Mouse (Mus musculus) B cell, adult 2 months (primary cell): Measurements from ENCODE around the gene Mpdu1.
A peak's percentile ranks its signal among the peaks of the same experiment; 100 is the strongest.
"Not testable (repeated sequence)": the region's sequence is repeated elsewhere in the genome, so short reads cannot be mapped to it uniquely, and the experiment has no call there.

Experiments
- DNase-seq, 2 experiments: peaks; one replicate each; pipeline ENCODE4 v3.0.0; 2022

The Mpdu1 gene

DNA sequence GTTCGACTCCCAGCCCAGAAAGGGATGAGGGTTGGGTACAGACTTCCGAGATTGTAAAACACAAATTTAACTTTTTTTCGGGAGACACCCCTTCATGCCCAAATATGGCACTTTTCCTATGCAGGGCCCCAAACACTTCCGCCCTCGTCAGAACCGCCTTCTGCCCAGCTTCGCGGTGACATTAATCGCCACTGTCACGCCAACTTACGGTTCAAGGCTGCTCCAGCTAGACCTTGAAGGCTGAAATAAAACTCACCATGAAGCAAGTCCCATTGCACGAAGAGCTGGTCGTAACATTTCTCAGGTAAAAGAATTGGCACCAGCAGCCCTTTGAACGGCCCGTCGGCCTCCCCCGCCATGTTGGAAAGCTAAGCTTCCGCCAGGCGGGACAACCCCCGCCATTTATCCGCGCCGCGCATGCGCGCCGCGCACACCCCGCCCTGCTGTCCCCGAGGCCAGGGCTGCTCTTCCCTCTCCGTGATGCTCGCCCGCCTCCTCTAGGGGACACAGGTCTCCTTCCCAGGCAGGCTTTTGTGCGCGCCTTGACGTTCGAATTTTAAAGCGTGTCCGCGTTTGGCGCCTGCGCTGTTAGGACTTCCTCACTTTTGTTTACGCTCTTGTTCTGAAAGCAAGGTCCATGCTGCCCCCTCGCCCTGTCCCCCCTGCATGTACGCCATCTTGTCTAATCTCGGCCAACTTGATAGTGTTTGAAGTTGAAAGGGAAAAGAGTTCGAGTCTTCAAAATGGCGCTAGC, at the start of gene Mpdu1:
Gene Mpdu1 (minus strand): TSS at position 430 of the 754 bp plus-strand sequence.
- peak; percentile 92 to 94 for DNase-seq

DNA sequence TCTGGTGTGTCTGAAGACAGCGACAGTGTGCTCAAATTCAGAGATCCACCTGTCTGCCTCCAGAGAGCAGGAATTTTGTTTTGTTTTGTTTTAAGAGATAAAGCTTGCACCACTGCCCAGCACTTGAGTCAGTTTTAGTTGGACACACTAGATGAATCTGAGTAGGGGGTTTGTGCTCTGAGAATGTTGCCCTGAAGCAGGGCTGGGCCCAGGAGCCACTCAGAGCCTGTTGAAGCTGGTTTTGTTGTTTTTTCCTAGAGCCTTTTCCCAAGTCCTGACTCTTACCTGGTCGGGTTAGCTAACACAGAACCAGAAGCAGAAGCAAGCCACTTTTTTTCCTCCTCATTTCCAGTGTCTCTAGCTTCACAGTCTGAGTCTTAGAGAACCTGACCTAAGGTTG, 48.6 kb upstream of the Mpdu1 start:
- no peak for DNase-seq

DNA sequence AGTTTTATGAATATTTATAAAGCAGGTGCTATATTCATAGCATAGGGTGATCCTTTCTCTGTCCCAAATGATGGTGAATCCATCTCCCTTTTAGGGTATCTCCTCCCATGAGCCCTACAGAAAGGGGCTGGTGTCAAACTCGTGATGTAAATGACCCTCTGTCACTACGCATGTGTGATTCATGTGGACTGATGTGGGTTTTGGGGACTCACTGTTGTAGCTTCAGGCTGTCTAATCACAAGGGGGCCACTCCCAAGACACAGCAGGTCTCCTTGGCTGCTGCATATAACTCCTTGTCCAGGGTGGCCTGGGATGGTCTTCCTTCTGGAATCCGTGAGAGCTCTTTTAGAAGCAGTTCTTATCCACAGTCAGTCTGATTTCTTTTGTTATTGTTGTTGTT, 48.0 kb upstream of the Mpdu1 start:
- no peak for DNase-seq

DNA sequence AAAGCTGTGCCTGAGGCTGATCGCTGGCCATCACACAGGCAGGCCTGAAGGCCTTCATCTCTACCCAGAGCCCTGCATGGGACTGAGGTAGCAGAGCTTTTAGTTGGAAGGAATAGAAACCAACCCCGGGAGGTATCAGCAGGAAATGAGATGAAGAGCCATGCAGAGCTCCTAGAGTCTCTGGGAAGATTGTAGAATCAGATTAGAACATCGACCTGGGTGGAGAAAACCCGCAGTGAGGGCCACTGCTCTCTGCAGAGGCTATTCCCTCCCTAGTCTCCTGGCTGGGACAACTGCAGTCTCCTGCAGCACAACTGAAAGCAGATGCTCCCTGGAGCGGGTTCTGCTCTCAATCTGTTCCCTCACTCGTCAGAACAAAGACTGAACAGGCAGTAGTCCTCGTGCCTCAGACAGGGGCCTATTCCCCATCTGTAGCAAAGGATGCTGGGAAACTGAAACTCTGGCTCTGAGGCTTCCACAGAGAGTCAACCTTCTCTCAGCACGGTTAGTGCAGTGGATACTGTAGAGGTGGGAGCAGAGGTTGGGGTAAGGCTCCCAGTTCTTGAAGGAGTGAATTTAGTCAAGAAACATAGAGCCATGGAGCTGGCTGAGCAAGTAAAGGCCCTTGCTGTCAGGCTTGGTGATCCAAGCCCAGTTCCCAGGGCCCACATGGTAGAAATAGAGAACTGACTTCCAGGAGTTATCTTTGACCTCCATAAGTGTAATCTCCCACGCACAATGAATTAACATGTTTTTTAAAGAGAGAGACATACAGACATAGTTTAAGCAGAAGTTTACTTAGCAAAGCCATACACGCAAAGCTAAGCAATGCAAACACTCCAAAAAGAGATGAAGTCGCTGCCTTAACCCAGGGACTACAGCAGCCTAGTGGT, 47.4 kb upstream of the Mpdu1 start:
- DNase-seq = no peak

DNA sequence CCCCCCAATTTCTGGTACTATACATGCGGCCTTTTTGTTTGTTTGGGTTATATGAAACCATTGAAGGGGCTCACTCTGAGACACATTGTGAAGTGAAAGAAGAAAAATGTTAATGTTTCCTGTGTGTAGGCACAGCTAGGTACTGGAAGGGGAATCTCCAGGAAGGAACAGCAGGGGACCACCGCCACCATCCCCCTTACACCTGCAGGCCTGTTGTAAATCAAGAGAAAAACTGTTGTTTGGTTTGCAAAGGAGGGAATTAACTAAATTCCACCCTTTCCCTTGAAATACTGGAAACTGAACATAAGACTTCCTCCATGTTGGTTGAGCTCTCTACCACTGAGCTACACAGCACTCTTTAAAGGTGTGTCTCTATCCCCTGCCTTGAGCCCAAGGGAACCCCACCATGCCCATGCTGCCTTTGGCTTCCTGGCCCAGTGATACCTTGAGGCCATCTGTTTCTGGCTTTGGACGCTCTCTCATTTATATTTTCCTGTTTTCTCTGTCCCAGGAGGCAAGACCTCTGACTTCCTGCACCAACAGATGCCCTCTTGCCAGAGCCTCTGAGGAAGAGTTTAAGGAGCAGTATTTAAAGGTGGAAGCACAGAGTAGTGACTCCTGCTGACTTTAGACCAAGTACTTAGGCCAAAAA, 46.3 kb upstream of the Mpdu1 start:
- no peak for DNase-seq

DNA sequence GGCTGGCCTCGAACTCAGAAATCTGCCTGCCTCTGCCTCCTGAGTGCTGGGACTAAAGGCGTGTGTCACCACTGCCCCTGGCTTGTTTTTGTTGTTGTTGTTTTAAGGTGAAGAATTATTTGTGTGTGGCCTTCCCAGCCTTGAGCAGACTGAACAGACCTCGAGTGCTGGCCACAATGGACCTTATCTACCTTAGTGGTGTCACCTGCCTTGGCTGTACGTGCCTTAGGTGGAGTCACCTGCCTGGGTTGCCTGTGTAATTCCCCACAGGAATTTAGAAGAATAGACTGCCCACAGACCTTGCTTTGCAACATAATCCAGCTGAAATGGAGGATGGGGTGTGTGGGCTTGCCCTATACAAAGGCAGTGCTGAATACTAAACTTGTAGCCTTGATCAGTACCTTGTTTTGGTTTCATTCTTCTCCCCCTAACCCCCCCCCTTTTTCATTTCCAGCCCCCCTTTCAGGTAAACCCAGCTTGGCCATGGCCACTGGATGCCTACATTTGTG, 45.5 kb upstream of the Mpdu1 start:
- no peak for DNase-seq

DNA sequence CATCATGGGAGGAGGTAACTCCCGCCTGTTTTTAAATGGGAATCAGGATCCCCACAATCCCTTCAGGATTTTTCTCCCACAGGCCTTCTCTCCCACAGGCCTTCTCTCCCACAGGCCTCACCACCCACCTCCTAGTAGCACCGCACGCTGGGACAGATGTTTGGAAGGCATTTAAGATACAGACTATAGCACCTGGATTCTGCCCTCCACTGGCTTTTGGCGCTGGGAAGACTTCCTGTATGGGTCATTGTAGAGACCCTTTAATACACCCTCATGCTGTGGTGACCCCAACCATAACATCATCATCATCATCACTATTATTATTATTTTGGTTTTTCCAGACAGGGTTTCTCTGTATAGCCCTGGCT, 45.0 kb upstream of the Mpdu1 start:
- DNase-seq = no peak

DNA sequence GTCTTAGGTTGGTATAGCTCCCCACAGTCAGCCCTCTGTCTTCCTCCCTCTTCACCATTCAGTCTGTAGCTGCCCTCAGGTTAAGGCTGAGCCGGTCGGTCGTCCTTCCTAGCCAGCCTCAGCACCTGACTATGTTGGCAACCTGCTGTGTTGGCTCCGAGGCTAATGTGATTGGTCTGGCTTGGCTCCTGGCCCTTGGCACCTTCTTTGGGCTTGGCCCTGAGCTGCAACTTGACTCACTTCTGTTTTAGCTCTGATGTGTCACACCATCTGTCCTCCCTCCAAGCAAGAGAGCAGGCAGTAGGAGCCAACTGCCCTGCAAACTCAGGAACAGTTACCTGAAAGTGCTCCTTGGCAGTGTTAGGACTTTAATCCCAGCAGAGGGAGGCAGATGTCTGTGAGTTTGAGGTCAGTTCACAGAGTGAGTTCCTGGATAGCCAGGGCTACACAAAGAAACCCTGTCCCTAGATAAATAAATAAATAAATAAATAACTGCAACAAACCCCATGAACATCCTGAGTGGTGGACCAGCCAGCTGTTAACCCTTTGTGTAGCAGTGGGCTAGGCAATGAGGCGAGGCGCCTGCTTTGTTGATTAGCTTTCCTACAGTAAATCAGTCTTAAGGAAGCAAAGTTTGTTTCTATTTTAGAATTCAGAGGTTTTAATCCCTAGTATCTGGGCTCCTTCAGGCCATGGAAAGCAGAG, 44.5 kb upstream of the Mpdu1 start:
- DNase-seq = no peak

DNA sequence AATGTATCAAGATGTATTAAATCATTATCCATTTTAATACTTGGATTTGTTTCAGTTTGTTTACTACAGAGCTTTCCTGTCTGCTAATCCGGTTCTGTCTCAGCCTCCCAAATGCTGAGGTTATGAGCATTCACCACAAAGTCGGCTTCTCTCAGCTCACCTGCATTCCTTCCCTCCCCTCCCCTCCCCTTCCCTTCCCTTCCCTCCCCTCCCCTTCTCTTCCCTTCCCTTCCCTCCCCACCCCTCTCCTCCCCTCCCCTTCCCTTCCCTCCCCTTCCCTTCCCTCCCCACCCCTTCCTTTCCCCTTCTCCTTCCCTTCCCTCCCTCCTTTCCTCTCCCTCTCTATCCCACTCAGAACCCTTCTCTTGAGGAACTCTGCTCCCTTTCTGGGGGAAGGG, 42.2 kb upstream of the Mpdu1 start:
- no peak for DNase-seq

DNA sequence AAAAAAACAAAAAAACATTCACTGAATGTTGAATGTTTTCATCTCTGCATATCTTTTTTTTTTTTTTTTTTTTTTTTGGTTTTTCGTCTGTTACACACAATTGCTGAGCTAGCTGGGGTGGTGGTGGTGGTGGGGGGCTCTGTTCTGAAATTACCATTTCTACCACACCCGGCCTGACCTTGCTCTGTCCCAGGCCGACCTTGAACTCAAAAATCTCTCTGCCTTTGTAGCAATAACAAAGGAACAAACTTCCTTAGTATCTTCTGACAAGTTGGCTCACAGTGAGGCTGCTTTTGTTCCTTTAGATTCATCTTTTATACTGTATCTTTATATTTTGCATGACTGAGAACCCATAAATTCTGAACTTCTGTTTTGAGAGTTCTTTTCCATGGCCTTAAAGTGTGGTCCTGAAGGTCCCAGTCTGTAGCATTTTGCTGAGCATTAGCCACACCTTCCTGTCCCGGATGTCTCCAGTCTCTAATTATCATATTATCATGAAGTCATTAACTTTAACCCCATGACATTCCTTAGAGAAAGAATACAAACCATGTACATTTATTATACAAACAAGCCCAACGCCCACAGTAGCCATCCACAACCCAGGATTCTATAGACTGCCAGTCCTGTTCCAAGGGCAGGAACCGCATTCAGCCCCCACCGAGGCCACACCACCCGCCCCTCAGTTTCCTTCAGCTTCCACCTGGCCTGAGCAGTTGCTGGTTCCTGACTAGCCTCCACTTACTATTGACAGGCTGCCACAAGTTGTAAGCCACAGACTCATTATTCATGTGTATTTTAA, 41.6 kb upstream of the Mpdu1 start:
- no peak for DNase-seq

DNA sequence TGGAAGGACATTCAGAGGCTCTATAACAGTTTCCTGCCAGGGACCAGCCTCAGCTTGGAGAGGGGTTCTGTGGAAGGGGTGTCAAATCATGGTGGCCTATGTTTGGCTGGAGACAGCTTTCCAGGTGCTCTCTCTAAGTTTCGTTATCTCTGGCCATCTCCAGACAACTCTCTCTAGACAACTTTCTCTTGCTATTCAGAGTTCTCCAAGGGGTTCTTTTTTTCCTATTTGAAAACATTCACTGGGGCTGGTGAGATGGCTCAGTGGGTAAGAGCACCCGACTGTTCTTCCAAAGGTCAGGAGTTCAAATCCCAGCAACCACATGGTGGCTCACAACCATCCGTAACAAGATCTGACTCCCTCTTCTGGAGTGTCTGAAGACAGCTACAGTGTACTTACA, 40.9 kb upstream of the Mpdu1 start:
- DNase-seq = not testable (repeated sequence)

DNA sequence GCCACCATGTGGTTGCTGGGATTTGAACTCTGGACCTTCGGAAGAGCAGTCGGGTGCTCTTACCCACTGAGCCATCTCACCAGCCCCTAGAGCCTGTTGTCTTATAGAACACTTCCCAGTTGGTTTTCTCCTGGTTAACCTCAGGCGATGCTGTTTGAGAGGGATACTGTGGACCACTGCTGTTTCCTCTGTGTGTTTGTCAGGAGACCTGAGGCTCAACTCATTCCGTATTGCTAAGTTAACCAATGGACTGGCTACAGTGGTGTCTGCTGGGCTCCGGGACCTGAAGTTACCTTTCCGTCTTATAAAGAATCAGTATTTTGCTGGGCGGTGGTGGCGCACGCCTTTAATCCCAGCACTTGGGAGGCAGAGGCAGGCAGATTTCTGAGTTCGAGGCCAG, 40.4 kb upstream of the Mpdu1 start:
- DNase-seq = not testable (repeated sequence)

DNA sequence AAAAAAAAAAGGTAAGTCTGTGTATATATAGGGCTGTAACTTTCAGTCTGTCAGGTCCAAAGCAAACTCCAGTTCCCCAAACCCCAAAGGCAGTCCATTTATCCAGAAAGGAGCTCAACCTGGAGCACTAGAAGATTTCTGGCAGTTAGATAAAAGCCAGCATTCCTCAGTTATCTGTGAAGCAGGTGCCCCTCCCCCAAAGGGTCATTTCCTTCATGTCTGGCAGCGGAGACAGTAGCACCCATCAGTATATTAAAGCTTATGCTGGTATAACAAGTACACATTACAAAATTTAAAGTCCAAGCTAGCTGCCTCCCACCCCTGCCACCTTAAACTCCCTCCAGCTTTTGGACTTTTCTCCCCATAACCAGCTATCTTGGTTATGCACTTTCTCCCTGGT, 37.2 kb upstream of the Mpdu1 start:
- no peak for DNase-seq

DNA sequence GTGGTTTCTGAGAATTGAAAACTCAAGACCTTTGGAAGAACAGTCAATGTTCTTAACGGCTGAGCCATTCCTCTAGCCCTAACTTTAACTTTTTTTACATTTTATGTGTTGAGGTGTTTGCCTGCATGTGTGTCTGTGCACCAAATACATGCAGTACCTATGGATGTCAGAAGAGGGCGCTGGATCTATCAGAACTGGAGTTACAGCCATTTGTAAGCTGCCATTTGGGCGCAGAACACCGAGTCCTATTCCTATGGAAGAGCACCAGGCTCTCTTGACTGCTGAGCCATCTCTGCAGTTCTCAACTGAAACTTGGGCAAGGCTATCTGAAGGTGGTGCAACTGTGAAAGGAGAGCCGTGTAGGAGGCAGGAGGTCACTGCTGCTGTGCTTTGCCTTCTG, 36.1 kb upstream of the Mpdu1 start:
- peak in 1 of 2 experiments; percentile 15 for DNase-seq

DNA sequence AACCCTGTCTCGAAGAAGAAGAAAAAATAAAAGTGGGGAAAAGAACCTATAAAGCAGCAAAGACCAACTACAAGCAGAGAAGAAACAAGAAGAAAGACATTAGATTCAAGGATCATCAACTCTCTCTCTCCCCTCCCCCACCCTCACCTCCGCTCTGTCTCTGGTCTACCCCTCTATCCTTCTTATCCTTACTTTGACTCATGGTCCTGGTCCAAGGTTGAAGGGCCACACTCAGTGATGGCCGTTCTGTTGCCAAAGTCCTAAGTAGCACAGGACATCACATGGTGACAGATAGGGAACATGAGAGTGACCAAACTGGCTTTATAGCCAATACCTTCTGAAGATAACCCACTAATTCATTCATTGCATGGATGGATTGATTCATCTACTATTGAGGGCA, 35.0 kb upstream of the Mpdu1 start:
- no peak for DNase-seq

DNA sequence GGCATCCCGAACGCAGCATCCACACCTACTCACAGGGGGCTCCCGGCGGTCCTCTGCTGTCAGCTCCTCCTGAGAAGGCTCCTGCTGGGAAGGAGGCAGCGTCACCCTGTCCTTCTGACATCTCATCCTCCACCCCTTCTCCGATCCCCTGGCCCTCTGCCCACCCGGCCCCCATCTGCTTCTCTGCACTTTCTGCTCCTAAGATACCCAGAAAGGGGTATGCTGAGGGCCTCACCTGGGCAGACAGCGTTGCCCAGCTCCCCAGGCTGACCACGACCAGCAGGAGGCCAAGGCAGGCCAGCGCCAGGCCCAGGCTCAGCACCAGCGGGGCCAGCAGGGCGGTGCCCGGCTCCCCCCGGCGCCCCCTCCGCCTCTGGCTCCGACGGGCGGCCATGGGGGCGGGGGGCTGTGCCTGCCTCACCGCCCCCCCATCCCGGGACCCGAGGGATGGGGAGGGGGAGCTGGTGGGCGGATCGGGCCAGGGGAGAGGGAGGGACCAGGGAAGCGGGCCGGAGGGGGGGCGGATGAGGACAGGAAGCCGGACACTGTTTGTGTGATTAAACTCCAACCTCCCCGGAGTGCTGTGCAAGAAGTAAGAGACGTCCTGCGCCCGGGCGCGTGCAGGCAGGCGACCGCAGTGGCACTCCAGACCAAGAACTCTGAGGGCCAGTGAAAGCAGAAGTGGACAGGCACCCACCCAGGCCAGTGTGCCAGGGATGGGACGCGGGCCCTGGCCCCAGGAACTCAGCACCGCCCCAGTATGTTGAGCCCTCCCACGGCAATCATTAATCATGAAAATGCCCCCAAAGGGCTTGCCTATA, 33.1 kb upstream of the Mpdu1 start, which contains the start of the genes Tnfsf12 and Tnfsfm13:
Gene Tnfsf12 (minus strand): TSS at position 489 of the 821 bp plus-strand sequence.
Gene Tnfsfm13 (minus strand): TSS at position 738 of the 821 bp plus-strand sequence.
- DNase-seq = peak in 1 of 2 experiments; percentile 9

DNA sequence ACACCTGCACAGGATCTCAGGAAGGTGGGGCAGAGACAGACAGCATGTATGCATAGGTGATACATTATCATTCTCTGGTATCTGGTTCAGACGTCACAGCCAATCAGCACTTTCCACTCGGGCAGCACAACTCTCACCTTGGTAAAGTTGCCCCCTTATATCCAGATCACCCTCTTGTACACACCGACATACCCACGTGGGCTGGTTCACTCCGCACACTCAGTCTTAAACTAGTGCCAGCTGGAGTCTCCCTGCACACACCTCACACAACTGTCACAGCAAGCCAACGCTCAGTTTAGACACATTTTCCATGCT, 32.6 kb upstream of the Mpdu1 start:
- no peak for DNase-seq

DNA sequence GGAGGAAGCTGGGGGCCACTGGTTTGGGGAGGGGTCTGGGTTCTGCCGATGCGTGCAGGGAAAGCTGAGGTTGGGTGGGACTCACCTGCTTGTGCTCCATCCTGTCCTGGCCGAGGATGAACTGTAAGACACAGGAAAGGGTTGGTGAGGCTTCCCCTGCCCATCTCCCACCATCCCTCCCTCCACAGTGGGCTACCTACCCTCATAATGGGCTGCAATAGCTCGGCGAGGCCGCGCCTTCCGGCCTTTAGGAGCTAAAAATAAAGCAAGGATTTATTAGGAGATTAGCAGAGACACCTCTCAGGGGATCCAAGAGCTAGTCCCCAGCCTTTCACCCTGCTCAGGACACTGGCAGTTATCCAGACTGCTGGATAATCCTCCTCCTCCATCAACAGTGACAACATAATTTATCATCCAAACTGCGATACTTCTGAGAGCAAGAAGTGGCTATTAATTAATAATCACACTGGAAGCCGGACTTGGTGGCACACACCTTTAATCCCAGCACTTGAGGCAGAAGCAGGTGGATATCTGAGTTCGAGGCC, 31.1 kb upstream of the Mpdu1 start:
- no peak for DNase-seq

DNA sequence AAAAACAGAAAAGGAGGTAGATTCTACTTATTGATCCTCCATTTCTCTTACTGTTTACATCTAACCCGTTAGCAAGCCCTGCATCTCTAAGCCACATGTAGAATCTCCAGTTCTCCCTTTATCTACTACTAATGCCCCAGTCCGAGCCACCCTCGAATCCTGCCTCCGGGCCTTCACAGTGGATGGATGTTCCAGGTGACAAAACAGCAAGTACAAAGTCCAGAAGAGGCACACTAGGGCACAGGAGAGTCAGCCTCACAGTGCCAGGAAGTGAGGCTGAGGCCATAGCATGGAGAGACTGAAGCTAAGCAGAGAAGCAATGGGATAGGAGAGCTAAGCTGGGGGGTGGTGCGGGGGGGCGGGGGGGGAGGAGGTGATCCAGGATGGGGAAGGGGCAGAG, 30.4 kb upstream of the Mpdu1 start:
- DNase-seq = no peak

DNA sequence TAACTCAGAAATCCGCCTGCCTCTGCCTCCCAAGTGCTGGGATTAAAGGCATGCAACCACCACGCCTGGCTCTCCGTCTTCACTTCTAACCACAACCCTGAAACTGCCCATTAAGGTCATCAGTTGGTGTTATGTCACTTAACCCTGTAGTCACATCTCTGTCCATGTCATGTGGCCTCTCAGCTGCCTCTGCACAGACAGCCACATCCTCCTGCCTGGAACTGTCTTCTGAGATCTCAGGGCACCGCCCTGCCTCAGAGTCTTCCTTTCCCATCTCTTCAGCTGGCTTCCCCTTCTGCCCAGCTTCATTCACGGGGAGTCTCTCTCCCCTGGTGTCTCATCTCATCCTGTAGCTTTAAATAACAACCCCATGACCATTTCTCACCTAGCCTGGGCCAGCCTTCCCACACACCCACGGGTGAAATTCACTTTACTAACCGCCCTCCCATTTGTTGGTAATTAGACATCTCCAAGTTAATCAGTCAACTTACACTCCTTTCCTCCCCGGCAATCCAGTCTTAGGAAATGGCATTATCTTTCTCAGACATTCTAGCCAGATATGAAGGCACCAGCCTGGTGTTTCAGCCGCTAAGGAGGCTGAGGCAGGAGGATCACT, 29.9 kb upstream of the Mpdu1 start:
- DNase-seq = no peak
